Mouse (Mus musculus): Measurements from ENCODE around the gene Wnt5a.

Gene Wnt5a

DNA sequence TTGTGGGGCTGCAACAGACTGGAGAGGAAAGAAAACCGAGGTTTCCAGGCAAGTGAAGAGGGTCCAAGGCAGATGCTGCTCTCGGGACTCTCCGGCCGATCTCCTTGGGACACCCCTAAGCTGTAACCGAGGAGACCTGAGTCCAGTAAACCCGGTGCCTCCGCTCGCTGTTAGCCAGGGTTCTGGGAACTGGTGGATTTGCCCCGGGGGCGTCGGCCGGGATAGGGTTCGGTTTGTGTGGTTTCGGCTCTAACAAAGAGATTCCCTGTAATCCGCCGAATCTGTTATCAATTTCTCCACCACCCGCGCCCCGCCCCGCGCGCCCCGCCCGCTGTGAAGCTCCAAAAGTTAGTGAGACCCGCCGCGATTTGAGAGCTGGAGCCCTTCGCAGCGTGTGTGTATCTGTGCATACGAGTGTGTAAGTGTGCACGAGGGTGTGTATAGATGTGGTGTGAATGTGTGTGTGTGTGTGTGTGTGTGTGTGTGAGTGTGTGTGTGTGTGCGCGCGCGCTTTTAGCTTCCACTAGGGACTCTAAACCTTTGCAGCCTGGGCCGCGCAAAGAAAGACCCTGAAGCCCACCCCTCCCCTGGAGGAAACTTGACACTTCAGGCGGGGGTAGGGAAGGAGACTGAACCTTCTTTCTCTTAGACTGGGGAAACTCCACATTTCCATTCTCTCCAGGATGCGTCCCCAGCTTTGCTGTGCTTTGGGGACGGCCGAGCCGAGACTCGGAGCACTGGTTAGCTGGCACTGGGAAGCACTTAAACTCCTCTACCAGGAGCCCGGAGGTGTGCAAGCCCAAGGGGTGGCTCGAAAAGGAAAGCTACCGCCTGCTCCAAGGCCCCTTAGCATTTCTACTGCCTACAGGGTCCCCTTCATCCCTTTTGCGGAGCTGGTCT is 5.1 kb downstream of the Wnt5a start:
- DNase-seq (ENCODE audit: low spot score in 2 of 2): peak in 1 of 2 experiments; percentile 63

DNA sequence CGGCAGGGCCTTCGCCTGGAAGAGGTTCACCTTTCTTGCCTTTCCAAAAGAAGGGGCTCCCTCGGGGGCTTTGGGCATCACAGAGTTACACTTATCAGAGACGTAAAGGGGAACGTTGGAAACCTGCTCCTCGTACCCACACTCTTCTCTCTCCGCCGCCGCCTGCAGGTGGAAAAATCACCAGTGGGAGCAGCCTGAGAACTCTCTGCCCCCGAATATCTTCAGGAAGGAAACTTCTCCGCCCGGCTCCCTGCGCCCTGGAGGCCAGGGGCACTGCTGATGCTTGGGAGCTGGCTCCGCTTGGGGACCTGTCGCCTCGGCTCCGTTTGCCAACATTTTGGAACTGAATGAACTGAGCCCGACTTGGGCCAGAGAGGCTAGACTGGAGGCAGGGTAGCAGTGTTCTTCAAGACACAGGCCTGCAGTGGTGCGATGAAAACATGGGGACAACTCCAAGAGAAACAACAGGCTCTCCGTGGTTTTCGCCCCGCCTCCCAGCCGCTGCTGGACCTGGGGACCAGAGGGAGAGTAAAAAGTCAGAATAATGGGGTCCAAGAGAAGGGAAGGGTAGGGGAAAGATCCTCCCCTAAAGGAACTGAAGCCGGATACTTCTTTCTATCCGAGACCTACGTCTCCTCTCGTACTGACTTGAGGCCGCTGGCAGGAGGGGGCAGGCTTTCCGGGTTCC is 5.9 kb downstream of the Wnt5a start:
- DNase-seq (ENCODE audit: low spot score in 2 of 2): no peak

DNA sequence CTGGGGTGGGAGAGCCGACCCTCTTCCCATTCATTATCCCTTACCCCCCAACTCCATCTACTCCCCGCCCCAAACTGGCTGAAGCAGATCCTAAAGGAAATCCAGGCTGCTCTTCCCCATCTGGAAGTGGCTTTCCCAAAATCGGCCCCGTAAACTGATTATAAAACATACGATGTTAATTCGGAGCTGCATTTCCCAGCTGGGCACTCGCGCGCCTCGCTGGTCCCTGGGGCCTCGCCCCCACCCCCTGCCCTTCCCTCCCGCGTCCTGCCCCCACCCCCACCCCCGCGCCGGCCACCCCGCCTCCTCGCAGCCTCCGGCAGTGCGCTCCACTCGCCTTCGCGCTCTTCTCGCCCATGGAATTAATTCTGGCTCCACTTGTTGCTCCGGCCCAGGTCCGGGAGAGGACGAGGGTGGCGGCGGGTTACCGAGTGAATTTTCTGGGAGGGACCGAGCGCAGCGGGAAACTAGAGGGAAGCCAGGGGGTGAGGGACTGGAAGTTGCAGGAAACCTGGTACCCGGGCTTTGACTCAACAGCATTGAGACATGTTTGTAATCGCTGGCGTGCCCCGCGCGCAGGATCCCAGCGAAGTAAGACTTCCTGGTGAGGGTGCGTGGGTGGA is 6.6 kb downstream of the Wnt5a start:
- DNase-seq (ENCODE audit: low spot score in 2 of 2): peak in 1 of 2 experiments; percentile 61

DNA sequence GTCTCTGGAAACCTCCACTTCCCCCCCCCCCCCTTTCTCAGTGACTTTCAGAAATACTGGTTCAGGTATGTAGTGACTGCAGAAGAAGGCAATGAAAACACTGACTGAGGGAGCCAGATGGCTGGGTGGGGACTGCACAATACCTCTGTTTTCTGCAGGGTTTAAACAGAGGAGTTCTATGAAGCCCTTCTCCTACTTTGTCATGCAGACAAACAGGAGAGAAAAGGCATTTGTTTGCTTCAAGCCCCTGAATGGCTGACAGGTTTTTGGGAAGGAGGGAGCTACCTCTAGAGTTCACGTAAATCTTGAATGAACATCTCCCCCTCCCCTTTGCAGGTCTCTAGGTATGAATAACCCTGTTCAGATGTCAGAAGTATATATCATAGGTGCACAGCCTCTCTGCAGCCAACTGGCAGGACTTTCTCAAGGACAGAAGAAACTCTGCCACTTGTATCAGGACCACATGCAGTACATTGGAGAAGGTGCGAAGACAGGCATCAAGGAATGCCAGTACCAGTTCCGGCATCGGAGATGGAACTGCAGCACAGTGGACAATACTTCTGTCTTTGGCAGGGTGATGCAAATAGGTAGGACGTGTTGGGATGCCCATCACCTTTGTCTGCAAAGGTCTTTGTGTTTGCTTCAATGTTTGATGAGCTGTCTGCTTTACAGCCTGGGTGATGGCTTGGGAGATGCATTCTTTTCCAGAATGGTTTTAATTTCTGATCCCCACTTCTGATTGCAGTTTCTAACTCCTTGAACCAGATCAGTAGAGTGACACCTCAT is 8.4 kb downstream of the Wnt5a start:
- peak in 1 of 2 experiments; percentile 53 for DNase-seq (ENCODE audit: low spot score in 2 of 2)

DNA sequence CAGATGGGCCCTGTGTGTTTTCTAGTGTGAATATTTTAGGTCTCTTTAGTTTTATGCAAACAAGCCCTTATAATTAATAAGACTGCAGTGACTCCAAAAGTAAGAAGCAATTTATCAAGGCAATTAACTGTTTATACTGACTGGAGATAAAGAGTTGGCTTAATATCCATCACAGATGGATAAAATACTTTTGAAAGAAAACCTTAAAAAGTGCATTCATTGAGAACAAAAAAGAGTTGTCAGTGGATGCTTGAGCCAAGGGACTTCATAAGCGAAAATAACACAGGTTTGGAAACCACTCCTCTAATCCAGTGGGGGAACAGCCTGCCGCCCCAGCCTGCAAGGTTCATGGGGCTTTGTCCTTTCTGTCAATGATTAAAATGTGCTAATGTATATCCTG is 9.6 kb downstream of the Wnt5a start:
- DNase-seq (ENCODE audit: low spot score in 2 of 2): peak in 1 of 2 experiments; percentile 19

DNA sequence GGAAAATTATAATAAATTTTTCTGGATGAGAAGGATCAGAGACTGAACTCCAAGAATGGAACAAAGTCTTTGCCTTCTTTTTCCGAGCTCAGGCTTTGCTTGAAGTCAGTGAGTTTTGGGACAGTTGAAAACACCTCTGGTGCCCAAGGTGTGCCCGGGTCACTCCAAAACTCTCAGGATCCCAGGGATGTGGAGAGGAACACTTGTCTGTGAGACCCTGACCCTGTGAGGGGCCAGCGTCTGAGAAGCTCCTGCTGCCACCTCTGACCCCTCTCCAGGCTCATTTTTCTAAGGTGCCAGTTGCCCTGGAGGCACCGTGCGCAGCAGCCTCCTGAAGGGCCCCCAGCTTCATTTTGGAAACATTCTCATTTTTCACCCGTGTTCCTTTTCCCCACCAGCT is 10.8 kb downstream of the Wnt5a start:
- DNase-seq (ENCODE audit: low spot score in 2 of 2): peak in 1 of 2 experiments; percentile 51

DNA sequence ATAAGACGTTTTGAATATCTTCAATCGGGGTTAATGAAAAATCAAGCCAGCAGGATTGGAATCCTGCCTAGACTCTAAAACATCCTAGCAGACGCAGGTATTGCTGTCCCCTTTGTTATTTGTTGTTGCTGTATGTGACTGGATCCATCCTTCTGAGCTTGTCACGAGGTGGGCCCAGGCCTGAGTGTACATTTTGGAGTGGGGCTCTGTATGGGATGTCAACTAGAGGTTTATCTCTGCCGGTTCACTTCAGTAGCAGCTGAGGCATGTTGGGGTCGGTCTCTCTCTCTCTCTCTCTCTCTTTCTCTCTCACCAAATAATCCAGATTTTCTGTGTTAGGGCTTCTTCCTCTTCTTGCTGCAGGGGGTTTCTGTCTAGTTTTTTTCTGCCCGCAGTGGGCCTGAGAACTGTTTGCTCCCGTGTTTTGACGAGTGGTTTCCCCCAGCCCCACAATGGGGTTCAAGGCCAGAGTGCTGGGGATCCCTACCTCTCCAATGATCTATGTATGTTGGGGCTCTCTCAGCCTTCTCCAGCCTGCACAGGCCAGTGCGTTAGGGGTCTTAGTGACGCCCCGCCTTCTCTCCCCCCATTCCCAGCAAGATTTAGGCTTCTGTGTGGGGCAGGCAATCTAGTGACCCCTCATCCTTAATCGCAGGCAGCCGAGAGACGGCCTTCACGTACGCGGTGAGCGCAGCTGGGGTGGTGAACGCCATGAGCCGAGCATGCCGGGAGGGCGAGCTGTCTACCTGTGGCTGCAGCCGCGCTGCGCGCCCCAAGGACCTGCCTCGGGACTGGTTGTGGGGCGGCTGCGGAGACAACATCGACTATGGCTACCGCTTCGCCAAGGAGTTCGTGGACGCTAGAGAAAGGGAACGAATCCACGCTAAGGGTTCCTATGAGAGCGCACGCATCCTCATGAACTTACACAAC is 13.3 kb downstream of the Wnt5a start:
- DNase-seq (ENCODE audit: low spot score in 2 of 2): peak in 1 of 2 experiments; percentile 59

DNA sequence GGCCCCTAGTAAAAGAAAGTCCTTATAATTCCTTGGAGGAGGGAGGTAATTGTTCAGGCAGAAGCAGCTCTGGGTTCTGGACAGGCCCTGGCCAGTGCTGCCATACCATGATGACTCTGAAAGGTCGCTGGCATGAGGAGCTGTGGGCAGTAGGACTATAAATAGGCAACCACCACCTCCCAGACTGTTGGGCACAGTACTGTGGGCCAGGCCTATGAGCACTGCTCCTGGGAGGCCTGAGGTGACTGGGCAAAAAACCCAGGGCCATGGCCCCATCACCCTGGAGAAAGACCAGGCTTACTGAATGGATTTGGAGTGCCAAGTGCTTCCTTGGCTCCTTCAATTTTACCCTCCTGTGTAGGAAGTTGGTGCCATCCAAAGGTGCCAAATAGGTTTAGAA is 16.6 kb downstream of the Wnt5a start:
- DNase-seq (ENCODE audit: low spot score in 2 of 2): no peak

DNA sequence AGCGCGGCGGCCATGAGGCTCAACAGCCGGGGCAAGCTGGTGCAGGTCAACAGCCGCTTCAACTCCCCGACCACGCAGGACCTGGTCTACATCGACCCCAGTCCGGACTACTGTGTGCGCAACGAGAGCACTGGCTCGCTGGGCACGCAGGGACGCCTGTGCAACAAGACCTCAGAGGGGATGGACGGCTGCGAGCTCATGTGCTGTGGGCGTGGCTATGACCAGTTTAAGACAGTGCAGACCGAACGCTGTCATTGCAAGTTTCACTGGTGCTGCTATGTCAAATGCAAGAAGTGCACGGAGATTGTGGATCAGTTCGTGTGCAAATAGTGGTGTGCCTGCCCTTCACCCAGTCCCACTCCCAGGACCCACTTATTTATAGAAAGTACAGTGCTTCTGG is 18.1 kb downstream of the Wnt5a start:
- DNase-seq (ENCODE audit: low spot score in 2 of 2): no peak

DNA sequence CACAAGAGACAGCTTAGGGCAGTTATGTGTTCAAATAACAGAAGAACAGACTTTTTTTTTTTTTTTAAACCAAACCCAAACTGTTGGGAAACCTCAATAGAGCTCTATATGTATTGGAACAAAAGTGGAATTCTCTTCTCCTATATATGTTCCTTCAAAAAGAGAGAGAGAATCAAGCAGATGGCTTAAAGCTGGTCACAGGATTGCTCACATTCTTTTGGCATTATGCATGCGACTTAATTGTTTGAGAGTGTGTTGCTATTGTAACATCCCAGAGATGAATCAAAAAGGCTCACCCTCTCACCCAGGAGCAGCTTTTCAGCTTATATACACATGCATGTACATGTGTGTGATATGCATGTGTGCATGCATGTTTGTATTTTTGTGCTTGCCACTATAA is 21.0 kb downstream of the Wnt5a start:
- no peak for DNase-seq (ENCODE audit: low spot score in 2 of 2)

DNA sequence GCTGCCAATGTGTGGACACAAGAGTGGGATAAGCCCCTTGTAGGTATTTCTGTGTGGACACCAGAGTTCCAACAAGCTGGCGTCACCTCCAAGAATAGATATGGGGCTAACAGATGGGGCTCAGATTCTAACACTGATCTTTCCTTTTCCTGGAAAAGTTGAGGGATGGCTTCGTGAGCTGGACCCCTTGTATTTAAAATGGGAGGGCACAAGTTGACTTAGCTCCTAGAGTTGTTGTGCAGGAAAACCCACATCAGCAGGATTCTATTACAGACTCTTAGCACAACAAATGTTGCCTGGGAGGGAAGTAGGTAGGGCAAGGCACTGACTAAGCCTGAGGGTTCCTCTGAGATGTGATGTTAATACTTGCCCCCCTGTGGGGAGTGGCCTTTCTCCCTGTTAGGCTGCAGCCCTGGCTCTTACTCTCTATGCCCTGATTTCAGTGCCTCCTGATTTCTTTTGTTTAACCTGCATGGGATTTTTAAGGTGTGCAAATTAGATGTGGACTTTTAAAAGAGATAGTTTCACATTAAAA is 23.7 kb downstream of the Wnt5a start:
- DNase-seq (ENCODE audit: low spot score in 2 of 2): no peak

DNA sequence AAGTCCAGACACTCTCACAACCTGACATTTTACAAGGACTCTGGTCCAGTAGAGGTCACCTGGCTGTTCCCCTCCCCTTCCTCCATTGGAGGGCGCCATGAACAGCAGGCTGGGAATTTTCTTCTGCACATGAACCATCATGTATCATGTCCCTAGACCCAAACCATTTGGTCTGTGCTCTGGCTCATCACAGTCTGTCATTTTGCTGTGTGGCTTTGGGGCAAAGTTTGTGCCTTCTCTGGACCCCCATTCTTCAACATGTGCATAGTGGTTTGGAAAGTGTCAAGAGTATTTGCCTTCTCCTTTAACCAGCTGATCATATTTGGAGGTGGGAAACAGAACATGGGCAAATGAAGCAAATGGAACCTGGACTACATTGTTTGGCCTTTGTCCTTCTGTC is 27.0 kb downstream of the Wnt5a start:
- no peak for DNase-seq (ENCODE audit: low spot score in 2 of 2)

DNA sequence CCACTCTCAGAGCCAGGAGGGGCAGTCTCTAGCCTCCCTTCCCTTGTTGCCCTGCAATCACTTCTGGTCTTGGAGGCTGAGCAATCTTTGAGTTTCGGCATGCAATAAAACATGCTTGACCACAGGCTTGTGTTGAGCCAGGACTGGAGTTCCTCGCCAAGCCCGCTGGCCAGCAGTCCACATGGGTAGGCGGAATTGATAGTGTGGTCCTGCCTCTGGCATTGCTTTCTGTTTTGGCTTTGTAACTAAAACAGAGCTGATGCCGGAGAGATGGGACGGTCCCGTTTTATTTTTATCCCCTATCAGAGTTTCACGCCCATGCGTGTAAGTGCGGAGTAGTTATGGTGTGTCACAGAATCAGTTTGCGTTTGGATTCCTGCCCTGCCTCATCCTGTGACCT is 28.4 kb downstream of the Wnt5a start:
- DNase-seq (ENCODE audit: low spot score in 2 of 2): peak in 1 of 2 experiments; percentile 61

DNA sequence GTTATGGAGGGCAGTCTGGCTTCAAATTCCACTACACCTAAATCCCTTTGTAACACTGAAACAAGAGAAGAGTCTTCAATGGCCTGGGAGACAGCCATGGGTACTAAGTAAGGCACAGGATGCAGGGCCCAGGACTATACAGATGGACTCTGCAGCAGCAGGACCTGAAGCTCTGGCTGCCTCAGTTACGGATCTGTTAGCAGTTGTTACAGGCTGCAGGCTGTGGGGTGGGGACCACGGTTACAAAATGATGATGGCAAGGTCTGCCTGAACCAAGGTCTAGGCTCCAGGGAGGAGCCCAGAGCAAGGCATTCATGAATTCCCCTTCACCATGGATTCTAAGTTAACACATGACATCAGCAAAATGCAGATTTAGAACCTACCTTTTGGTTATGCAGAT is 29.3 kb downstream of the Wnt5a start:
- peak in 1 of 2 experiments; percentile 56 for DNase-seq (ENCODE audit: low spot score in 2 of 2)

DNA sequence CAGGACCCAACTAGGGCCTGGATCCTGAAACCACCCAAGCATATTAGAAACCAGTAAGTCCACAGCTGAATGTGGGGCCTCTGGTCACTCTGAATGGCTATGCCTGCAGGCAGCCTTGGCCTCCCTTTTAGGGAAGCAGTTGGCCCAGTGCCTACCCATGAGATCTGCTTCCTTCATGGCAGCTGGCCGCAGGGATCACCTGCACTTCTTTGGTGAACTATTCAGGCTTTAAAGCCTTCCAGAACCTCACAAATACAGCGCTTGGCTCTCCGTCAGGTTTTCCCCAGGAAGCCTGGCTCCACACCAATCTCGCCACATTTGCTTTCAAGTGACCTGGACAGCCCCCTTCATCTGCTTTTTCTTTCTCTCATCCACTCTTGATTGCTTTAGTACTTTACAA is 31.3 kb downstream of the Wnt5a start:
- DNase-seq (ENCODE audit: low spot score in 2 of 2): no peak

DNA sequence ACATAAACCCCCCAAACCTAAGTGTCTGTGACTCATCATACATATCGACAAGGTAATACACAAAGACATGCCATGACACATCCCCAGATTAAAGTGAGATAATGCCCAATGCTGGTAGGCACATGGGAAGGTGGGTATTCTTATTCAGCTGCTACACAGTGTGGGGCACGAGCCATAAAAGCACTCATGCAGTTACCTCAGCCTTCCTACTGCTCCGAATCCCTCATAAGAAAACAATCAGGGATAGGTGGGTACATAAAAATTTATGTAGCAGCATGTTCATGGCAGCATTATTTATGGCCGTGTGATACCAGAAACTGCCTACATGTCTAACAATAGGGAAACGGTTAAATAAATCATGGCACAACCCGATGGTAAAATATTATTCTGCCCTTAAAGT is 35.0 kb downstream of the Wnt5a start:
- no peak for DNase-seq (ENCODE audit: low spot score in 2 of 2)

DNA sequence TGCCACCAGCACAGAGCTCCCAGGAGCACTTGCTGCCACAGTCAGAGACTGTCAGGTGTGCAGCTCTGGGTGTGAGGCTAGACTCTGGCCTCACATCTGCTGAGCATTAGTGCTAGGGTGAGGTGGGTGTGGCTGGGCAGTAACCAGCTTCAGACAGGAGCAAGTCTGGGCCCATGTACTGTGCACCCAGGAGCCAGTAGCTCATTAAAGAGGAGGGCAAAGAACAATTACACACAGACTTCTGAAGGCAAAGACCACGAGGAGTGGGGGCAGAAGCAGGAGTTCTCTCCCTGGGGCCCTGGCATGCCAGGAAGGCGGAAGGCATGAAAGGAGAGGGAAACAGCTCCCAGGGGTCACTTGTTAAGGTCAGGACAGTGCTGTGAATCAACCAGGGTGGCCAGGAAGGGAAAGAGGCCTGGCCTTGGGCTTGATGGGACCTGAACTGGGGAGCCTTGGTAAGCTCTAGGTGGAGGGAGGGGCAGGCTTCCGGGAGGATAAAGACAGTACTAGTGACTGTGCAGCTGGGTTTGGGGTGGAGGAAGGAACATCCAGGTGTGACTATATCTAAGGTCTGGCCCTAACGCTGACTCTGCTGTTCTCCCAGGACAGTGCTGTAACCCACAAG is 37.7 kb downstream of the Wnt5a start:
- DNase-seq (ENCODE audit: low spot score in 2 of 2): peak in 1 of 2 experiments; percentile 21

DNA sequence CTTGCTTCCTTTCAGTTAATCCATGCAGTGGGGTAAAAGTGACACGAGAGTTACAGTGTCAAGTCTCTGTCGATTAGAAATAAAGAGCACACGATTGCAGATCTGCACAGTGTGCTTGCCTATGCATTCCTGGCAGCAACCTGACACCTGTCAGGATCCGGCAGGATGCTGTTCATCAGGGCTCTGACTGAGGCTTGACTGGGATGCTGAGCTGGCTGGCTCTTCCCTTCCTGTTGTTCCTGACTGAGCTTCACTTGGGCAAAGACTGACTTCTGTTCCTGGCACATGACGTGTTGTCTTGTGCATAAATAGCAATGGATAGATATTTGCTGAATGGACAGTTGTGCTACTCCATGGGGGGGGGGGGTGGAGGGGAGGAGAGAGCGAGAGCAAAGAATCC is 57.3 kb downstream of the Wnt5a start:
- DNase-seq (ENCODE audit: low spot score in 2 of 2): no peak
